Mouse (Mus musculus) embryo, embryonic 9.5 days (tissue): Measurements from ENCODE around the gene Atp2a2.
A peak's percentile ranks its signal among the peaks of the same experiment; 100 is the strongest.
"Not testable (repeated sequence)": the region's sequence is repeated elsewhere in the genome, so short reads cannot be mapped to it uniquely, and the experiment has no call there.

Experiments used
- DNase-seq: peaks from one replicate; pipeline ENCODE4 v3.0.0-alpha.2; 2017; ENCODE audit errors: extremely low spot score

Atp2a2 gene

GRCm38 (mm10) chr5:122451324-122451723 lies 50.7 kb downstream of the Atp2a2 start:
- DNase-seq = no peak

- DNase-seq = no peak
Observed at GRCm38 (mm10) chr5:122450913-122451317, 51.1 kb downstream of the Atp2a2 start.

GRCm38 (mm10) chr5:122449946-122450345 lies 52.1 kb downstream of the Atp2a2 start:
- no peak for DNase-seq

GRCm38 (mm10) chr5:122448869-122449268 lies 53.2 kb downstream of the Atp2a2 start:
- no peak for DNase-seq

DNA sequence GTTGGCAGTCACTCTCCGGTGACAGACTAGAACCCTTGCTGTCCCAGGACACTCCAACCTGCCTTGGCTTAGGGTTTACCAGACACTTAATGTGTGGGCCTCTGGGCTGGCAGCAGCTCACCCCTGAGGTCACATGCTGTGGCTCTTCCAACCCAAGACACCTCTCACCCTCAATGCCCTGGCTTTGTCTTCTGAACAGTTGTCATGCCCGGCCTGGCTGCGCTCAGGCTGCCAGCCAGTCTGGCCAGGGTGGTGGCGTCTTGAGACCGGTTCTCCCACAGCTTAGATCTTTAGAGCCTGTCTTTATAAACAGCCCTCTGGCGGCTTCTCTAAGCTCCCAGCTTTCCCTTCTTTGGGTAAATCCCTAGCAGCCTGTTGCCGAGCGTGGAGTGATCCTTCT lies 54.2 kb downstream of the Atp2a2 start:
- no peak for DNase-seq

DNA sequence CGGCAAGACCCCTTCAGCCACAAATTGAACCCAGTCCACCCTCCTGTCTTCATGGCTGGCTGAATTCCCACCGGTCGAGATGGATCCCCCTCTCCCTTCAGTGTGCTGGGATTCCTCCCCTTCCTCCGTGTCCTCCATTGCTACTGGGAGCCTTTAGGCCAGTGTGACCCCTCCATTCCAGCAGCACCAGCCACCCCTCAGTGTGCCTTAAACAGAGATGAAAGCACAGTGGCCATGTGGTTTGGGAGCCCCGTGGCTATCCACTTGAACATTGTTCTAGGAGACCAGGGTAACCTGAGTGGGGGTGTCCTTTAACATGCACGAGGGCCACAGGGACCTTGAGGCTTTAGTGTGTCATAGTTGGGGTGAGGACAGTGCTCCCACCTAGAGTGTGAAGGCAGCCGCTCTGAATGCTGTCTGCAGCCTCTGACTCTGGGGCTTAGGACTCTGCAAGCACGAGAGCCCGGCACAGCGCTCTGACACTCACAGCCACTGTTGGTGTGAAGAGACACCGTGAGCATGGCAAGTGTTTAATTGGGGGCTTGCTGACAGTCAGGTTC lies 56.9 kb downstream of the Atp2a2 start:
- no peak for DNase-seq

DNA sequence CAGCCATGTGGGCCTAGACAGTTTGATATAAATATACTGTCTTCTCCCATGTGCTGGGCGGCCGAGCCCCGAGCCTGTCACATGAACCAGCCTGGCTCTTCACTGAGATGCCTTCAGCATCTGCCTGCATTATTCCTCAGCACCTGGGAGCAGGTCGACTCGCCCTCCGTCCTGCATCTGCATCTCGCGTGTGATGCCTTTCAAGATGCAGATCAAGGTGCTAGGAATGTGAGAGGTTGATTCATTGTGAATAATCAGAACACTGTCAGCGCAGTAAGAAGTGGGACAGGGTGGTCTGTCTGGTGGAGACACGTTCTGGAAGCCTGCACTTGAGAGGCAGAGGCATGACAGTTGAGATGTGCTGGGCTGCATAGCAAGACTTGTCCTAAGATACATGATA lies 57.5 kb downstream of the Atp2a2 start:
- DNase-seq = no peak

- DNase-seq = no peak
Observed at GRCm38 (mm10) chr5:122440095-122440630, 61.9 kb downstream of the Atp2a2 start.

DNA sequence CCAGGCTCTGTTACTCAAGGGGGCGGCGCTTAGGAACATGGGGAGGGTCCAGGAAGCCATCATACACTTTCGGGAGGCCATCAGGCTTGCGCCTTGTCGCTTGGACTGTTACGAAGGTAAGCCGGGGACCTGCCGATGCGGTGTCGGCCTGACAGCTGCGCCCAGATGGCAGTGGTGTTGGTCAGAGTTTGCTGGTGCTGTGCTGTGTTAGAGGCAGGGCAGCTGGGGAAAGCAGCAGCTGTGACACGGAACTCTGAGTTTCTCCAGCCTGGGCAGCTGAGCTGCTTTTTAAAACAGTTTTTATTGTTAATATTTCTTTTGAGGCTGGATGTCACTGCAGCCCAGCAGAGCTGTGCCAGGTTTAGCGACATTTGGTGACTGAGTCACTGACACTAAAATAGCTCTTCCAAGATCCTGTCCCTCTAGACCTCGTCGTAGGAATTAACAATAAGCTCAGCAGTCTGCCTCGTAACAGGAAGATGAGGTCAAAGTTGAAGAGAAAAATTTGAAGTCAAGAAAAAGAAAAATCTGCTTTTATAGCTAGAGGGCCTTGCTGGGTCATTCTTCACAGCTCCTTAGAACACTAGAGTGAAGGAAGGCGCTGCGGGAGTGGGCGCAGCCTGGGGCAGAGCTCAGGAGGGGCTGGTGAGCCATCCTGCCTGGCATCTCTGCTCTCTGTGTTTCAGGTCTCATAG lies 62.5 kb downstream of the Atp2a2 start:
- no peak for DNase-seq

- DNase-seq = no peak
Observed at GRCm38 (mm10) chr5:122434541-122434940, 67.5 kb downstream of the Atp2a2 start.

DNA sequence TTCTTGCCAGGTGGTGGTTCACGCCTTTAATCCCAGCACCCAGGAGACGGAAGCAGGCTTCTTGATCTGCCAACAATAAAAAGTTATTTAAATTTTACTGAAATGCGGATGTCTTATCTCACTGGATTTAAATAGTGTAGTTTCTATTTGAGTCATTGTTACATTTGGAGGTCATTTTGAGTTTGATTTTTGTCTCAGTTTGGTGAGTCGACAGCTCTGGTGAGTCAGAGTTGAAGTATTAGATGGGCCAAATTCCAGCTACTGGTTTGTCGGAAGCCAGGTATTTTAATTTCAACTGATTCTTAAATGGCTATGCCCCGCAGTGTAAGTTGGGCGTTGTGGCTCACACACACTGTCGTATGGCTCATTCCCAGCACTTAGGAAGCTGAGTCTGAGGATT lies 70.8 kb downstream of the Atp2a2 start:
- DNase-seq = no peak

DNA sequence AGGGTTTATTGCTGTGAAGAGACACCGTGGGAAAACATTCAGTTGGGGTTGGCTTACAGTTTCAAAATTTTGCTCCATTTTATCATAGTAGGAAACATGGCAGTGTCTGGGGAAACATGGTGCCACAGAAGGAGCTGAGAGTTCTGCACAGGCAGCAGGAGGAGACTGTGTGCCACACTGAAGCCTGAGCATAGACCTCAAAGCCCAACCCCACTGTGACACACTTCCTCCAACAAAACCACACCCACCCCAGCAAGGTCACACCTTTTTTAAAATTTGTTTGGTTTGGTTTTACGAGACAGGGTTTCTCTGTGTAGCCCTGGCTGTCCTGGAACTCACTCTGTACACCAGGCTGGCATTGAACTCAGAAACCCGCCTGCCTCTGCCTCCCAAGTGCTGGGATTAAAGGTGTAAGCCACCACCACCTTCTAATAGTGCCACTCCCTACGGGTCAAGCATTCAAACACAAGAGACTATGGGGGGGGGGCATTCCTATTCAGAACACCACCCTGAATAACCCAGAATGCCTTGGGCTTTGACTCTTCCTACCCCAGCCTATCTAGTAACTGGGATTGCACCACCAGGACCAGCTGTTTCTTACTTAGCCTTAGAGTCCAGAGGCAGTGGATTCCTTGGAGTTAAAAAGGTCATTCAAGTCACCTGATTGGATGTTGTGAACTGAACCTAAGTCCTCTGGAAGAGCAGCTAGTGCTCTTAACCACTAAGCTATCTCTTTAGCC lies 71.8 kb downstream of the Atp2a2 start:
- DNase-seq = no peak

- DNase-seq = no peak
Observed at GRCm38 (mm10) chr5:122425550-122425949, 76.5 kb downstream of the Atp2a2 start.

DNA sequence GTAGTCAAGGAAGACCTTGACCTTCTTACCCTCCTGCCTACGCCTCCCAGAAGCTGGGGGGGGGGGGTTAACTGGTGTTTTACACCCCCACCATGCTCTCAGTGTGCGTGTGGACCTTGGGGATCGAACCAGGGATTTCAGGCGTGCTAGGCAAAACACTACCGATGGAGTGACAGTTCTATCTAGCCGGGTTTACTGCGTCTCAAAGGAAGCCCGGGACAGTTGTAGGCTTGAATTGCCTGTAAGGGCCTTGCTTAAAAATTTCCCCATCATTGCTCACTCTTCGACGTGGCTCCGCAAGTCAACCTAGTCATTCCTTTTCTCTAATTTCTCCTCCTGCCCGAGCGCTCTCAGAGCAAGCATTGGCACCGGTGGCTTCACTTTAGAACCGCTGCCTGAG lies 78.9 kb downstream of the Atp2a2 start:
- DNase-seq = no peak

DNA sequence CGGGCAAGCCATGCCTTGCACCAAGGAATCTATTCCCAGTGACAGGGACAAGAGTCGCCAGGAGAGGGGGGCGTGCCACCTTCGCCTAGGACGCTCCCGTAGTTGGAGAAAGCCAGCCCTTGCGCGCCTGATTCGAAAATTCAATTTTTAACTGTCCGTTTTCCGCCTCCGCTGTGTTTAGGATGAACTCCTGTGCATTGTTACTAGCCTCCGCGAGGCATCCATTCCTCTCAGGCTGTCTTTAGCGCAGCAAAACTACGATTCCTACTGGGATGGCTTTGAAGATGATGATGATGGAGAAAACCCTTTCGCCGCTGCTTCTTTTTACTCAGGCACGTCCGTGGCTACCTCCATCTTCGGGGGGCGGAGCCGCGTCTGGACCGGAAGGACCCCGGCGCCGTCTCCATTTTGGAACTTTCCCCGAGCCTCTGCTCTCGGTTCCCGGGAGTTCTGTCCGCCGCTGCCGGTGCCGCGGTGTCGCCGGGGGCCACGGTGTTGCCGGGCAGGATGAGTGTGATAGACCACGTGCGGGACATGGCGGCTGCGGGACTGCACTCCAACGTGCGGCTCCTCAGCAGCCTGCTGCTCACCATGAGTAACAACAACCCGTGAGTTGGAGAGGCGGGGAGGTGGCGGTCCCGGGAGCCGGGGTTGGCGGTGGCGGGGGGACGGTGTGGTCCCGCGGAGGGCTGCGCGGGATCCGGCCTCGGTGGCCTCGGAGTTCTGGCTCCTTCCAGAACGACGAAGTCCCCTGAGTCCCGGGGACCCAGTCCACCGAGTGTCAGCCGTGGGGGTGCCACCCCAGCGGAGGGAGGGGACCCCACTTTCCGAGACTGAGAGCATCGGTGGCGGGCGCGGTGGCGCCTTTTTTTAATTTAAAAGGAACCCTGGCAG lies 79.7 kb downstream of the Atp2a2 start:
- peak; percentile 94 for DNase-seq

- no peak for DNase-seq
Observed at GRCm38 (mm10) chr5:122421271-122422068, 80.6 kb downstream of the Atp2a2 start, which contains the start of gene Anapc7. Anapc7 (plus strand) TSS chr5:122421693.

DNA sequence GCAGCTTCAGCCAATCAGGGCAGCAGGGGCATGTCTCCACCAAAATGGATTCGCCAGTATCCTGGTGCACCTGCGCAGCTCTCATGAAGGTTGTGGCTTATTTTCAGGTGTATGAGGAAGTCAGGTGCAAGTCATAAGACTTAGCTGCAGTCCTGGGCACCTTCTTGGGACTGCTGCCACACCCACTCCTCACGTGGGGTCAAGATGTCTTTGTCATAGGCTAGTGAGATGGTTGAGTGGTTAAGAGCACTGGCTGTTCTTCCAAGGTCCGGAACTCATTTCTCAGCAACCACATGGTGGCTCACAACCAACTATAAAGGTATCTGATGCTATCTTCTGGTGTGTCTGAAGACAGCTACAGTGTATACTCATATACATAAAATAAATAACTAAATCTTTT lies 81.3 kb downstream of the Atp2a2 start:
- DNase-seq = not testable (repeated sequence)

- DNase-seq = no peak
Observed at GRCm38 (mm10) chr5:122415465-122415864, 86.6 kb downstream of the Atp2a2 start.

DNA sequence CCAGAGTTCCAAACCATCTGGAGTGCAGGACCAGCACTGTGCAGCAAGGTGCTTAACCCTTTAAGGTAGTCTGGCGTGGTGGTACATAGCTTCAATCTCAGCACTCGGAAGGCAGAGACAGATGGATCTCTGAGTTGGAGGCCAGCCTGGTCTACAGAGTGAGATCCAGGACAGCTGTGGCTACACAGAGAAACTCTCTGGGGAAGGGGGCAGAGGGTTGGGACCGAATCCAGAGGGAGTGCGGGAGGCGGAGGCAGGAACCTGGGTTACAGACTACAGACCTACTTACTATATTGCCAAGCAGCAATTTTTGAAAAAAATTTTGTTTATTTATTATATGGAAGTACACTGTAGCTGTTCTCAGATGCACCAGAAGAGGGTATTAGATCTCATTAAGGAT lies 87.7 kb downstream of the Atp2a2 start:
- no peak for DNase-seq

DNA sequence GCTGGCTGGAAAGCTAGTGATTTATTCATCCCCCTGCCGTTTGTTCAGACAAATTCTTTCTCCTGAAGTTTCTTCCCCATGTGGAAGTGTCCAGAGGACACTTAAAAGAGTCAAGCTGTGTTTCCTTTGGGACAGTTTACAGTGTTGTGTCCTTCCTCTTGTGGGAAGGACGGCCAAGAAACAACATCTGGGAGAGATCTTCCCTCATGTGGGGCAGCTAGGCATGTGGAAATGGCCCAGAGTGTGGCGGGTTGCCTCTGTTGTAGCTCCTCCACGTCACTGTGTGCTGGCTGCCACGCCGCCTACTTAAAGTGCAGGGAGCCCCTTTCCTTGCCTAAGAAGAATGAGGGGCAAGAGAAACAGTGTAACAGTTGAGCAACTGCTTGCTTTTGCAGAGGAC lies 89.2 kb downstream of the Atp2a2 start:
- no peak for DNase-seq

- no peak for DNase-seq
Observed at GRCm38 (mm10) chr5:122411892-122412291, 90.1 kb downstream of the Atp2a2 start.
